Mouse (Mus musculus) ES-CJ7 (cell line): Measurements from ENCODE around the gene Fgf22.

Experiments
- DNase-seq: peaks from one replicate; pipeline ENCODE4 v3.0.0; 2011; ENCODE audit warnings: low read depth, low spot score

Gene Fgf22

GRCm38 (mm10) chr10:79767372-79768244 is 12.7 kb downstream of the Fgf22 start:
- peak; percentile 96 for DNase-seq

GRCm38 (mm10) chr10:79768400-79768799 is 13.5 kb downstream of the Fgf22 start:
- DNase-seq = peak; percentile 84

GRCm38 (mm10) chr10:79769329-79769728 is 14.5 kb downstream of the Fgf22 start:
- DNase-seq = no peak

- peak; percentile 68 for DNase-seq
These were observed 17.4 kb downstream of the Fgf22 start for GRCm38 (mm10) chr10:79772320-79772719.

GRCm38 (mm10) chr10:79773208-79773607 is 18.3 kb downstream of the Fgf22 start:
- DNase-seq = peak; percentile 39

GRCm38 (mm10) chr10:79774486-79775279 is 19.8 kb downstream of the Fgf22 start:
- peak; percentile 42 for DNase-seq

GRCm38 (mm10) chr10:79777103-79777531 is 22.2 kb downstream of the Fgf22 start, which contains the start of gene Fstl3:
Gene Fstl3 (plus strand): TSS chr10:79777272.
- no peak for DNase-seq

- no peak for DNase-seq
These were observed 23.1 kb downstream of the Fgf22 start for GRCm38 (mm10) chr10:79778006-79778405.

- no peak for DNase-seq
These were observed 24.3 kb downstream of the Fgf22 start for GRCm38 (mm10) chr10:79779193-79779592.

- DNase-seq = peak; percentile 100
These were observed 25.1 kb downstream of the Fgf22 start for GRCm38 (mm10) chr10:79779784-79780663.

GRCm38 (mm10) chr10:79780664-79781015 is 25.8 kb downstream of the Fgf22 start:
- peak; percentile 94 for DNase-seq

- DNase-seq = no peak
These were observed 26.3 kb downstream of the Fgf22 start for GRCm38 (mm10) chr10:79781139-79781538.

GRCm38 (mm10) chr10:79781956-79782355 is 27.1 kb downstream of the Fgf22 start:
- DNase-seq = no peak

- peak; percentile 62 for DNase-seq
These were observed 28.2 kb downstream of the Fgf22 start for GRCm38 (mm10) chr10:79783050-79783449.

- DNase-seq = peak; percentile 76
These were observed 29.3 kb downstream of the Fgf22 start for GRCm38 (mm10) chr10:79783920-79784800.

- DNase-seq = peak; percentile 70
These were observed 33.7 kb downstream of the Fgf22 start for GRCm38 (mm10) chr10:79788386-79789158.

GRCm38 (mm10) chr10:79789581-79789980 is 34.7 kb downstream of the Fgf22 start:
- no peak for DNase-seq

- DNase-seq = no peak
These were observed 36.0 kb downstream of the Fgf22 start, which contains the start of gene Prss57 for GRCm38 (mm10) chr10:79790861-79791260. Gene Prss57 (minus strand): TSS chr10:79790961.

GRCm38 (mm10) chr10:79792339-79793040 is 37.6 kb downstream of the Fgf22 start:
- DNase-seq = no peak
